Mouse (Mus musculus): Measurements from ENCODE around the gene 2310022B05Rik. TPM values are rescaled to one million over a fixed set of nuclear protein-coding genes. Genes with fewer than 3 reads are reported as not detected.

2310022B05Rik gene
- total RNA-seq, 2 experiments from 2014 or later: 56.4 to 66.5 TPM

DNA sequence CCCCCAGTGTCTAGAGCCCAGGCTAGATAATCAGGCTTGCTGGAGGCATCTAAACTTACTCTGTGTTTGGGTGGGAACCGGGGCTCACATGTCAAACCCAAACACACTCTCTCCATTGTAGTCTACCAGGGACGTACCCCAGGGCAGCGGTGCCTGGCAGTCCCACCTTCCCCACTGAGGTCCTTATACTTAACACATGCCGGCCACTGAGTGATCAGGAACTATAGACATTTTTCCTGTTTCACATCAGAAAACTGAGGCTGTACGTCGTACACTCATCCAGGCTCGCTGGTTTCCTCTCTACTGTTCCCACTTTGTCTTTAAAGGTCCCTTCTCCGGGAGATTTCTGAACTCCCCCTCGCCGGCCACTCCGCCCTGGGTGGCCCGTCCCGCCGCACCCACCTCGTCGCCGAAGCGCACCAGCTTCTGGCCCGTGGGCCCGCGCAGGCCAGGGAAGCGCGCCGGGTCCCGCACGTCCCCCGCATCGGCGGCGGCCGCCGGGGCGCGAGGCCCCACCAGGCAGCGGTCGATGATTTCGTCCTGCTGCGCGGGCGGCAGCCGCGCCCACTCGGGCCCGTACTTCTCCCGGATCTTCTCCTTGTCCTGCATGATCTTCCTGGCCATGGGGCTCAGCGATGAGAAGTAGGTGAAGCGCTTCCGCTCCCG, 590 bp downstream of the 2310022B05Rik start:
- DNase-seq (ENCODE audit: low spot score in 2 of 2): no peak

DNA sequence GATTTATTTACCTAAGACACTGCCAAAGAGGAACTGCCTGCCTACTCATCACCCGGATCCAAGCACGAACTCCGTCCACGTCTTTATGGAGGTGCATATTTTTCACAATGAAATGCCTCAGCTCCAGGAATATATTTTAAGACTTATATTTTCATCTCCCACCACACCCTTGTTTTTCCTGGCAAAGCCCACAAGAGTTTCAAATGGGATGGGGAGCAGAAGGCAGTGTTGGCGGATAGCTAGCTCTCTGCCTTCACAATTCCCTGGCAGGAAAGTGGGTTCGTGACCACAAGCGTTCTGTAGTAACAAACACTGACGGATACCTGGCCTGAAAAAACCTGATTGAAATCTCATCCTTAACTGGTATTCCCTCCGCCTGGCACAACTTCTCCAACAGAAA, 1.4 kb downstream of the 2310022B05Rik start:
- DNase-seq (ENCODE audit: low spot score in 2 of 2): peak; percentile 56 to 71

DNA sequence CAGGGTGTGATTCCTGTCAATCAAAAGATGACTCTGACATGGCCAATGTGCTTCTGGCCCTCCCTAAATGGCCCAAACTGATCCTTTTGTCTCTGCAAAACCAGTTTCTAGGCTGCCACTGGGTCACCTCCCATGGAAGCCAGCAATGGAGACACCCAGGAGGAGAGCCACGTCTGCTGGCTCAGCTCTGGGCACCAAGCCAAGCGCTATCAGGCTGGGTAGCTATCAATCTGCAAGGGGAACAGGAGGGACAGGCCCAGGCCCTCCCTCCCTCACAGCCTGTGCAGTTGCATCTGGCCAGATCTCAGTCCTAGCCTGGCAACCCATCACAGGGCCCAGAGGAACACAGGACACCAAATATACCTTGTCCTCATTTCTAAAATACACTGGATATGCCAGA, 4.8 kb downstream of the 2310022B05Rik start:
- DNase-seq (ENCODE audit: low spot score in 2 of 2): peak in 1 of 2 experiments; percentile 29

DNA sequence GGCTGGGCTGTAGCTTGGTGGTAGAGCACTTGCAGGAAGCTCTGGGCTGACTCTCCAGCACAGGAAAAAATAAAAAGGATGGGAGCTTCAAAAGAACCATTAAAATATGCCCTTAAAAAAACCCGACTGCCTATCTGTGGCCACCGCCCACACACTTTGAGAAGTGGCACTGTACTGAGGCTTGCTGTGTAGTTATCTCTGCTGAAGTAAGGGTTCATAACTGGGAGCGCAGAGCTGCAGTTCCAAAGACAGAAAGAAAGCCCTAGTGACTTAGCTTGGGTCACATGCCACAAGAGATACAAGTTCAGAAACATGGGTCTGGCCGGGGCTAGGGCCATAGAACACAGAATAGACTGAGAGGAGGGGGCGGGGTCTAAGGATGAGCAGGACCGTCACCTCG, 5.2 kb downstream of the 2310022B05Rik start:
- DNase-seq (ENCODE audit: low spot score in 2 of 2): no peak

DNA sequence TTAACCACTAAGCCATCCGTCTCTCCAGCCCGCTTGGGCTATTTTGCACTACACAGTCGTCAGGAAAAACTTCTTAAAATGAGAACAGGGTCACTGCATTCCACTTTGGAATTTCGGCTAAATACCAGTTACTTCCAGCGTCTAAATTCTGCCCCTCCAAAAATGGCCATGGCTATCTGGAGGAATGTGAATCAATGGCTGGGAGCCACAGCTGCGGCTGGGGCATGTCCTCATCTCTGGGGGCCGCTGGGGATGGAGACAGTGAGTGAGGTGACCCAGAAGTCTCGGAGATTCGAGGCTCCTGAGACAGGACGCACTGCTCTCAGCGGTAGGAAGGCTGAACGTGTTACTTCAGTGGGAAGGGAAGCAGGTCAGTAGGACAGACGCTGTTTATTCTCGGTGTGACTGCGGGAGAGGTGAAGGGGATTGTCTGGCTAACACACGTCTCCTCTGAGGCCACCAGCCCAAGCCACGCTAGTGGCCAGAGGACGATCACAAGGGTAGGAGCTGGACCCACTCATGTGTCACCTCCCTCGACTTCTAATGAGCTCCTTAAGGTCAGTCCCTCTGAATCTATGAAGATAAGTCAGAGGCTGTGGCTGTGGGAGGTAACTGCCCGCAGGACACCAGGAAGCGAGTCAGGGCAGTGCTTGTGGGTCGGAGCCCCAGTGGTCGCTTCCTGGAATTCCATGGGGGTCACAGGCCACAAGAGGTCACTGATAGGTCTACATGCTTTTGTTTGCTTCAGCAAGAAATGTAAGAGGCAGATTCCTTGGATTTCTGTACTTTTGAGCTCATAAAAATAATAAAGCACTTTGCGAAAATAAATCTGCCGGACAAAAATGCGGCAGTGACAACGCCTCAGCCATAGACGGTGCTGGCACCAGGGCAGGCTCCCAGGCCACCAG, 9.3 kb downstream of the 2310022B05Rik start:
- no peak for DNase-seq (ENCODE audit: low spot score in 2 of 2)

DNA sequence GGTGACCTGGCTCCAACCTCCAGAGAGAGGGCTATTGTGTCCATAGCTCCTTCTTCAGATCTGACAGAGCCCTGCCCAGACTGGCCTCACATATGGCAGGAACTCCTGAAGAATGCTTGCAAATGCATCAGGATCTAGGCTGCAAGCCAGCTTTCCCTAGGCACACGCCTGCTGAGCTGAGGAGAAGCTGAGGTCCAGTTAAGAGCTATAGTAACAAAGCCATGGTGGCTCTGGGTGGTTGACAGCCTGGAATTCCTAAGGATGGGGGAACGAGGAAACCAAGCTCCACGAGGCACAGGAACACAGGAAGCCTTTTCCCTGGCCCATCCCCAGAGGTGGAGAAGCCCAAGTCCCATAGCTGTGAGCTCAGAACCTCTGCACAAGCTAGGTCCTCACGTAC, 10.6 kb downstream of the 2310022B05Rik start:
- DNase-seq (ENCODE audit: low spot score in 2 of 2): no peak

DNA sequence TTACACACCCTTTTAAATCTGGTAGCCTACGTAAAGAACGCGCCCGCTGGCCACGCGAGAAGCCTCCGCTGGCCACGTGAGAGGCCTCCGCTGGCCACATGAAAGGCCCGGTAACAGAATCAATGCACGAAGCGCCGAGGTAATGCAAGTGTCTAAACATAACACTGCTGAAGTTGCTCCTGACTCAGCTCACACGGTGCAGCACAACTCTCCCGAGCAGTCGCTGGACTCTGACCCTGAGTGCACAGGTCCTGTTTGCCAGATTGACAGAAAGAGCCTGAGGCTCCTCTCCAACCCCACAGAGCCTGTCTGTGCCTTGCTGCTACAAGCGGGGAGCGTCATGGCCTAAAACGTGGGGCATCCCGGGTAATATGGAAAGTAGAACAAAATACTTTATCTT, 11.4 kb downstream of the 2310022B05Rik start:
- DNase-seq (ENCODE audit: low spot score in 2 of 2): no peak

DNA sequence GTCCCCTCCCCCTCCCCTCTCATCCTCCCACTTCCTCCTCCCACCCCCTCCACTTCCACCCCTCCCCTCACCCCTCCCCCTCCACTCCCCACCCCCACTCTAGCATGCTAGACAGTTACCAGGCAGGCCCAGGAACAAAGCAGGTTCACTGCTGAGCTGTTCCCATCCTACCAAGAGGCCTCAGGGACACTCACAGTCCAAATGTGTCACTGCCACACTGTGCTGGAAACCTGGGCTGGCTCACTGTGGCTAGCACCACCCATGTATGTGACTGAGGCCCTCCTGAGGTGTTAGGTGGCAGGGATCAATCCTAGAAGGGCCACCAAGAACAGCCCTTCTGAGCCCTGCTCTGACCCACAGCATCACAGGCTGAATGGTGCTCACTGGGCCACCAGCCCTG, 14.9 kb downstream of the 2310022B05Rik start:
- no peak for DNase-seq (ENCODE audit: low spot score in 2 of 2)

DNA sequence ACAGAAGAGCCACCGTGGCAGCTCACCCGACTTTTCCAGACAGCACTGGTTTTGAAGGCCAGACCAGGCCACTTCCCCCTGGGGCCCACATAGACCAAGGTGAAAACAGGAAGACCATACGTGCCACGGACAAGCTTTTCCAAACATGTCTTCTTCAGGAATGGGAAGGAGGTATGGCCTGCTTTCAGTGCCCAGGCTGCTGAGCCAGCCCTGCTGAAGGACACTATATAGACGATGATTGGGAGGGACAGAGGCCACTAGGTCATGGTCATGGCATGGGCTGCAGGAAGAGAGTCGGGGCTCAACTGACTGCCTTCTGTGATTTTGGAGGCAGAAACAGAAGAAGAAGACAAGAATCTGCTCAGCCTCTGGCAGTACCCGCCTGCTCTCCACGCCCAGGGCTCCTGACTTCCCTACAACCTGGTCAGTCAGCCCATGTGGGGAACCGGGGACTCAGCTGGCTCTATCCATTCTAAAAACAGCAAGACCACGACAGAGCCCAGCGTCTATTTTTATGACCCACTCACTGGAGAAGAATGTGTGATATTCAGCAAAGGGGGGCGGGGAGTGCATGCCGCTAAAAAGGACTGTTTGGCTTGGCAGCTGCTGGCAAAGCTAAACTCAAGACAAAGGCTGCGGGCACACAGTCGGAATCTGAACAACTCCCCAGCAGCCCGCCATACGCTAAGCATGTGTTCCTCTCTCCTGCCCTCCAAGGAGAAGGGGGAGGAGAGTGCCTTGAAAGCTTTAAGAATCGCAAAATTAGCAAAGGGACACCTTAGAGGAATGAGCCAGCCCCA, 19.4 kb downstream of the 2310022B05Rik start:
- DNase-seq (ENCODE audit: low spot score in 2 of 2): peak; percentile 55 to 77

DNA sequence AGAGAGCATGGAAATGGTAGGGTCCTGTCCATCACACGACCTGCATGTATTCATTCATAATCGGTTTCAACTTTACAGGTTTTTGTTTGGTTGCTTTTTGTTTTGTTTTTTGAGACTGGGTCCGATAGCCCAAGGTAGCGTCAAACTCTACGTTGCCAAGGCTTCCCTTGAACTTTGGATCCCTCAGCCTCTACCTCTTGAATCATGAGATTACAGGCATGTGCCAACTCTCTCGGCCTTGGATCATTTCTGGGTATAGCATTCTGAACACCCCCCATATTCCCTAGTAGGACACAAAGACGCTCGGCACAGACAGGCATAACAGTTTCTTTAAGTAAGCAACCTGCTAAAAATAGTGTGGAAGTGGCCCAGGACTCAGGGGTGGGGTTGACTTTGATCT, 21.6 kb downstream of the 2310022B05Rik start:
- no peak for DNase-seq (ENCODE audit: low spot score in 2 of 2)

DNA sequence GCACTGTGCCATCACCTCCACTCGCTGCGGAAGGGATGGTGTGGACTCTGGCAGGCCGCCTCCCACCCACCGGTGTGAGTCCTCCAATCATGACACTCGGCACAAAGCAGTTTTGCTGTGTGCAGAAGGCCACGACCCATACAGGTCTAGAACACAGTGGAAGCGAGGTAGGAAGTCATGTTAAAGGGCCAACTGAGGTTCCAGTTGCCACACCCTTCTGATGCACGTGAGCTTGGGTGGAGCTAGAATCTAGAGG, 28.0 kb downstream of the 2310022B05Rik start:
- DNase-seq (ENCODE audit: low spot score in 2 of 2): no peak

DNA sequence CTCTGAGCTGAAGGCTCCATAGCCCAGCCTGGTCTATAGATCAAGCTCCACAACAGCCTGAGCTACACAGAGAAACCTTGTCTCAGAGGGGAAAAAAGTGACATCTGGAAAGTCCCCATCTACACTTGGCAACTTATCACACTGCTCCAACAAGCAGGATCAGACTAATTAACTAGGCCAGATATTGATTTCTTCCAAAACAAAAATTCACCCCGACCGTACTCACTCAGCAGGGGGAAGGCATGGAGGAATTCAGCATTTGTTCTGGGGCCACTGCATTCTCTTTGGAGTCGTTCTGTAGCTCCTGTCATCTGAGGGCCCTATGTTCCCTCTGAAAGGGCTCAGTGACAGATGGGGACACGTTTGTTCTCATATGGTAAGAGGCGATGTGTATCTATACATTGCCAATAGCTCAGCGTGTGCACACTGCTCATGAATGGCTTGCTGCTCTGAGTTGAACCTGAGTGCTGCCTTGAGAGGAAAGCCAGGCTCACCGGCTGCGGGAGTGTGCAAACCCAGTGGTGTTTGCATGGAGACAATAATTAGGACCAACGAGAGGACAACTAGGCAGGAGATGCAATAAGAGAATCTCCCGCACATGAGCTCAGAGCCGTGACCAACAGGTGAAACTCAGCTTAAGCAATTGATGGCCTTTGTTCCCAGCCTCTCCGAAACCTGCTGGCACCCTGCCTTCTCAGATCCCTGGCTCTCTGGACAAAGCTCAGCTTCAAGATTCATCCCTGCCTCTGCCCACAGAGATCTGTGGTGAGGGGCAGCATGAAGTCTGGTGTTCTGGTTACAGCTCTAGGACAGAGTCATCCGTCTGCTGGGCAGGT, 28.5 kb downstream of the 2310022B05Rik start:
- DNase-seq (ENCODE audit: low spot score in 2 of 2): no peak

DNA sequence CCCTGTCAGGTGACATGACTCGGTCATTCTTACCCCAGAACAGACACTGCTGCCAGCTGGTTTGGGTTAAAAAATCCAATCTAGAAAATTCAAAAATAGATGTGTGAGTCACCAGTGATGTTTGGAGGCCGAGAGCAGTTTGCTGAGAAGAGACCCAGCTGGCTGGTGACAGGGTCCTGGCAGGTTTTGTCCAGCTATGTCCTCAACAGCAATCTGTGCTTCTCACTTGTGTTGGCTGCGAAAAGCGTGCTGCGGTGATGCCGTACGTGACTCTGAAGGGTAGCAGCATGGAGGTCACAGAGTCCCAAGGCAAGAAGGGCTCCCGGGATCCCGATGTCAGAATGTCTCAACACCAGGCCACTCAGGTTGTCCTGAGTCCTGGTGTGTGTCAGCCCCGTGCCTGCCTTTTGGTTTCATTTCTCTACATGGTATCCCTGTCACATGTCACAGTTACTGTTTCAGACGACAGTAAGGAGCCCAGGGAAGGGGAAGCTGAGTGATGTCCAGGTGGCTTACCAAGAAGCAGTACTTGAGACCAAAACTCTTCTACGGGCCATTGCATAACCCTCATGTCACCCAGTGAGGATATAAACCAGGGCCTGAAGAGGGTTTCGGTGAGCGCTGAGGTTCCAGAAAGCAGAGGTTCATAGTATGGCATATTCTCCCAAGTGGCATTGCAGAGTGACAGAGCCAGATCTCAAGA, 30.0 kb downstream of the 2310022B05Rik start:
- peak; percentile 44 to 59 for DNase-seq (ENCODE audit: low spot score in 2 of 2)

DNA sequence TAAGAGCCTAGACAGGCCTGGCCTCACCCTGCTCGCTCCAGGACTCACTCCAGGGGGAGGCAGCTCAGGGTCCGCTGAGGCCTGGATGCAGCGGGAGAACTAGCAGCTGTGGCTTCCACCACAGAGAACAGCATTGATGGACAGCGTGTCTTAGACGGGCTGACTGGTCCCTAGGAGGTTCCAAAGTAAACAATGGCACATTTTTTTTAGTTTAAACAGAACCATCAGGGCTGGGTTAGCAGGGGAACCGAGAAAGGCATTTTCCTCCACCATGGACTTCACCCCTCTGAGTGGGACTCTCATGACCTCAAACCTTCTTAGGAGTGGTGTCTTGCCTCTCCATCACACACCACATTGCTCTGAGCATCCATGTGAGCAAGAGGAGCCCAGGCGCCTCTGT, 31.2 kb downstream of the 2310022B05Rik start:
- no peak for DNase-seq (ENCODE audit: low spot score in 2 of 2)

DNA sequence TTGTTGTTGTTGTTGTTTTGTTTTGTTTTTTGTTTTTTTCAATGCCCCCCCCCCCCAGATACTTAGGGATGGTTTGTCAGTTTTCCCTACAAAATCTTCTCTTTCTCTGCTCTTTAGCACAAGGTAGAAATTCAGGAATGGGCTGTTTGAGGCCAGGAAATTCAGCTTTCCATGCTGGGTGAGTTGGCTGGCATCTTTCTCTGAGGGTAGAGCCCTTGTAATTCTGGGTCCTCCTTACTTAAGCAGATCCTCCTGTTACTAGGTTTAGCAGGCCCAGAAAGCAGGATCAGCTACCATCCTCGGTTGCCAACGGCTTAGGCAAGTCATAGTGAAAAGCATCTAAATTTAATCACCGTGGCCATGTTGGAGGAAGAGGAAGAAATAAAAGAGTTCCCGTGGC, 32.3 kb downstream of the 2310022B05Rik start:
- peak in 1 of 2 experiments; percentile 20 for DNase-seq (ENCODE audit: low spot score in 2 of 2)

DNA sequence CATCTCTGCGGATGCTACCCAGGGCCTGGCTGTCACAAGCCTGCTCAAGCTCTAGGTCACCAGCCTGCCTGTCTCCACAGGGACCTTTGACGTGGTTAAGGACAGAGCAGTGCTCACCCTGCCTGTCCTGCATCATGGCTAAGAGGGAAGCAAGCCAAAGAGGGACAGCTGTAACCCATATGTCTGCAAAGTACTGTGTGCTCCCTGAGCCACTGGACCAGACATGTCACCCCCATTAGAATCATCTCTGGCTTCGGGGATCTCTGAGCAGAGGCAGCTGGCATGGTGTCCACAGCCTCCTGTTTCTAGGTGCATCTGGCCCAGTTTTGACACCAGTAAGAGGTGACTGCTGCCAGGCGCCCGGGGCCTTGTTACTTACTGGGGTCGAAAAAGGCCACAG, 32.7 kb downstream of the 2310022B05Rik start:
- no peak for DNase-seq (ENCODE audit: low spot score in 2 of 2)

DNA sequence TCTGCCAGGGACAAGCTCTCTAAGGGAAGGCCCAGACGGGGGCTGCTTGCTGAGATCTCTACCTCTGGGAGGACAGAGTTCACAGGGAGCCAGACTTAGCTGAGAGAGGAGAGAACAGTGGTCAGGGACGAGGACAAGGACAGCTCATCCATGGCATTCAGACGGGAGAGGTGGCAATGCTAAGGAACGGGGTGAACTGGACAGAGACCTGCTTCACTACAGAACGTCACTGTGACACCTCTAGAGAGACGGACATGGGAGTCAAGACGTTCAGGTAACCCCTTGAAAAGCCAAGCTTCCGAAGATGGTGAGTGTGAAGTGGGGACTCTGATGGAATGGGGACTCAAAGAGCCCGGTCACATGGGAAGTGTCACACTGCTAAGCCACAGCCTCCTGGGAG, 36.9 kb downstream of the 2310022B05Rik start:
- DNase-seq (ENCODE audit: low spot score in 2 of 2): no peak

DNA sequence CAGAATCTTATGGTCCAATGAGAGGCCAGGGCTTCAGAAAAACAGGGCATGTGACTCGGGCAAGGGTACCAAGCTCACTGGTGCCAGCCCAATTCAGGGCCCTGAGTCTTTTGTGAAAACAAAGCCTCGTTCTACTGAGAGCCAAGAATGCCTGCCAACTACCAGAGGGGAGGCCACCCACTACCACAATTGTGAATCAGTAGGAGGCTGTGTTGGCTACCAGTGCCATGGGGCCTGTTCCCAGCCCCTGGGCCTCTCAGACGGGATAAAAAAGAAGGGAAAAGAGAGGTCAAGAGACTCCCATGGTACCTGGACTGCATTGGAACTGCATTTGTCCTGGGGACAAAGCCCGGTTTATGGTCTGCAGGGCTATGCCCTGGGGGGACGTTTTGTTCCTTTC, 41.9 kb downstream of the 2310022B05Rik start:
- DNase-seq (ENCODE audit: low spot score in 2 of 2): peak; percentile 47 to 48

DNA sequence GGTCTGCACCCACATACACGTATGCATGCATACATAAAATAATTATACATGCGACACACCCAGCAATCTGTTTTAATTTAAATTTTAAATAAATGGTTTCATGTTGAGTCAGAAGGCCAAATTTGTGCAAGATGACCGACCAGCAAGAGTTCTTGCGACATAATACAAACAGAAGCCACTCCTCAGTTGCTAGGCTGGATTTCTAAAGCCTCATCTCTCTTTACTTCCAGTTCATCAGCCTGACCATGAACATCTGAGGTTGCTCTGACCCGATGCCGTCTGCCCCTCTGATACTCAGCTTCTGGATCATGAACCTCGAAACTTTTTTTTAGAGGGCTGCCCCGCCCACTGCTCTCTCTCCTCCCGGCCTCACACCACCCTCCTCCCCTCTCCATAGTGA, 44.9 kb downstream of the 2310022B05Rik start:
- DNase-seq (ENCODE audit: low spot score in 2 of 2): no peak

DNA sequence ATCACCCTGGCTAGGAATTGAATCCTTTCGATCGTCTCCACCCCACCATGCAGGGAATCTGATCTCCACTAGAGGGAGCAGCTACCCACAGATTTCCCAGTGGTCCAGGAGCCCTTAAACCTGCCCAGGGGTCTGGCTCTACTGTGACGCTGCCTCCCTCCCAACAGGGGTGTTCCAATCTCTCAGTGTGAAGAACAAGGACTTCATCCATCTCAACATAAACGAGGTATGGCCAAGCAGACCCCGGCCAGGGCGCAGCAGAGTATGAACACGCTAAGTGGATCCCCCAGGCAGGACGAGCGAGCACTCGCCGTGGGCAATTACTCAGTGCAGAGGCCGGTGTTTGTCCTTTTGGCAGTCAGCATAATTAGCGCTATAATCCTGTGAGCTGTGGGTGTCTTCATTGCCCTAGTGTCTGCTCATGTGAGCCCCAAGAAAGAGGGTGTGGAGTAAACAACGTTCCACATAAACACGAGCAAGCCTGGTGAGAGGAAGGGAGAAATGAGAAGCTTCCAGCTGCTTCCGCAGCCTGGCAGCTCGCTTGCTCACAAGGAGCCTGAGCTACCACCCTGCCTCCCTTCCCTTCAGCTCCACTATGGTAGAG, 45.8 kb downstream of the 2310022B05Rik start:
- peak; percentile 87 for DNase-seq (ENCODE audit: low spot score in 2 of 2)
